Mouse (Mus musculus) granulocyte monocyte progenitor cell, adult 5-6 weeks (primary cell): ENCODE measurements around the gene Wdr5b. TPM values are rescaled to one million over a fixed set of nuclear protein-coding genes. Genes with fewer than 3 reads are reported as not detected.

ENCODE experiments used
- ATAC-seq: replicated peaks from 2 replicates; pipeline ENCODE4 v1.8.0; 2016; ENCODE audit warnings: mild to moderate bottlenecking, moderate TSS enrichment, inconsistent platforms; ENCODE audit not compliant: poor library complexity, severe bottlenecking
- total RNA-seq, 2 experiments: library from RNA; stranded (forward) in 1 of 2; stranded (reverse) in 1 of 2; fragments of 200-712, 200-1000 nt in 1 of 2; fragments of >200 nt in 1 of 2; fragmentation: Nextera tagmentation in 1 of 2; gene quantifications; 2 replicates each; pipeline ENCODE4 v1.2.3; 2014 to 2017

Gene Wdr5b
- total RNA-seq, 2 experiments from 2014 or later, result 6.0 to 8.8 TPM

DNA sequence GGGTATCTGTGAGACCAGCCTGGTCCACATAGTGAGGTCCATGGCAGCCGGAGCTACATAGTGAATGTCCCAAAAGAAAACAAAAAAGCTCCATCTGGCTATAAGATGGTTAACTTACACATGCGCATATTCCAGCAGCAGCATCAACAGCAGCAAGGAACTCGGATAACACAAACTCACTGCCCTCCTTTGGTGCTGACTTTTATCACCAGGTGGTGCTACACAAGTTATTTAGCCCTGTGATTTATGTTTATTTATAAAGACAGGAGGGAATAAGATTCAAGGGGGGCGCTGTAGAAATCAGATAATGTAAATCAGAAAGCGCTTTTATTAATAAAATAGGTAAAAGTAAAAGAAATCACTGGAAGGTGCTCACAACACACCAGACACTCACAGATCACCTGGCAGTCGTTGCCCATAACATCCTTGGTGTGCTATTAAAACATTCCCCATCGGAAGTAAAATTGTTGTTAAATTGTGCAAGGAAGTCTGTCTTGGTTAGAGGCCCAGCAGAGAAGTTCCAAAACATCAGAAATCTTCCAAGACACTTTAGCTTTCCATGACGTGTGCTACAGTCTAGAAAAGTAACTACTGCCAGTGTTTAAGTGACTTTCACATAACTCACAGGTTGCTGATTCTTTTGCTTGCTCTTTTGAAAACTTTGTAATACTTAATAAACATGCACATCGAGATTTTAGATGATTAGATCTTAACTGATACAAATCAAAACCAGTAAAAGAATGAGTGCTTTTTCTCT is 29.0 kb downstream of the Wdr5b start:
- ATAC-seq, result no peak

DNA sequence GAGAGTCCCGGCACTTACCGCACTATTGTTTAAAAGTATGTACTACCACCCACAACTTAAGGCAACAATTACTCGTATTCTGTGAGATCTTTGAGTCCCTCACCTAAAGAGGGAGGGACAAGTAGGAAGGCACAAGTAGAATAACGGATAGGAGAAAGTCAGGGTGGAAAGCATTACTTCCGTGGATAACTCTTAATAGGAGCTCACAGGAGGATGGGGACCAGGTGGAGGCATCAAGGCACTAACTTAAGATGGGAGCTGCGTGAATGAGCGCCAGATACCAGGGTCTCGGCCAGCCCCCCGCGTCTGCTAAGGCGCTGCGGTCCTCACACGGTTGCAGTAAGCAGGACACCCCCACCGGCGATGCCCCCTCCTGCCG is 30.1 kb downstream of the Wdr5b start:
- no peak for ATAC-seq

DNA sequence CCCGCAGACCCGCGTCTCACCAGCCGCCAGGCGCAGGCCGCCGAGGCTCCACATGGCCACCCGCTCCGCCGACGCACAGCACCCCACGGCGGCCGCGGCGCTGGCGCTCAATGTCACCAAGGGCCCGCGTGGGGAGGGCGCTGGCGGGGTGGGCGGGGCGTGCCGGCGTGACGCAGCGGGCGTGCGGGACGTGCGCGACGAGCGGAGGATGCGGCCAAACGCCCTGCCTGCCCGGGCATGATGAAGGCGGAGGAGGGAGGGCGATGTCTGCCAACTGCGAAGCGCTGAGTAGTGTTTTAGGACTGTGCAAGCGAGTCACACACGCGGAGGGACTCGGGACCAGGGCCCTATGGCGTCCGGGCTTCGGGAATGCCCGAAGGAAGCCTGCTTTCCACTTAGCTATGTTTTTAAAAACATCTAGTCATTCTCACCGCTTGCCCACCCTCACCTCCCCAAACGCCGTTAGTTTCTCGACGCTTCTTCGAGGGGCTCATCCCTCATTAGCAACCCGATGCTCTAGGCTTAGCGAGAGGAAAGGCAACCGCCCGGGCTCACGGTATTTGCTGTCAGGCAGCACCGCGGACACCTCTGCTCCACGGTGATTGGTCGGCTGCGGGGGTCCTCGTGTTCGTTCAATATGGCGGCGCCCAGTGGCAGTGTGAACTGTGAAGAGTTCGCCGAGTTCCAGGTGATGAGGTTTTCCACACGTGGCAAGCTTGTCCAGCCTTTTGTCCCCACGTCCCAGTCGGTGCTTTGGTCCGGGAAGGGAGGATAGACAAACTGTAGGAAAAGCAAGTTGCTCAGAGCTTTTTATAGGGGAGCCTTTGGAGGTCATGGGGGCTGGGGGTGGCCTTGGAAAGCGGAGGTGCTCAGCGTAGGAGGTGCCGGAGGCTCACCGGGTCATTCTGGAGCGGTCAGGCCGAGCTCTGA is 30.7 kb downstream of the Wdr5b start, which contains the start of the genes Fam162a and Ccdc58:
Gene Fam162a (minus strand): TSS at position 145 of the 930 bp plus-strand sequence.
Gene Ccdc58 (plus strand): TSS at position 236 of the 930 bp plus-strand sequence.
- ATAC-seq, result peak; percentile 82

DNA sequence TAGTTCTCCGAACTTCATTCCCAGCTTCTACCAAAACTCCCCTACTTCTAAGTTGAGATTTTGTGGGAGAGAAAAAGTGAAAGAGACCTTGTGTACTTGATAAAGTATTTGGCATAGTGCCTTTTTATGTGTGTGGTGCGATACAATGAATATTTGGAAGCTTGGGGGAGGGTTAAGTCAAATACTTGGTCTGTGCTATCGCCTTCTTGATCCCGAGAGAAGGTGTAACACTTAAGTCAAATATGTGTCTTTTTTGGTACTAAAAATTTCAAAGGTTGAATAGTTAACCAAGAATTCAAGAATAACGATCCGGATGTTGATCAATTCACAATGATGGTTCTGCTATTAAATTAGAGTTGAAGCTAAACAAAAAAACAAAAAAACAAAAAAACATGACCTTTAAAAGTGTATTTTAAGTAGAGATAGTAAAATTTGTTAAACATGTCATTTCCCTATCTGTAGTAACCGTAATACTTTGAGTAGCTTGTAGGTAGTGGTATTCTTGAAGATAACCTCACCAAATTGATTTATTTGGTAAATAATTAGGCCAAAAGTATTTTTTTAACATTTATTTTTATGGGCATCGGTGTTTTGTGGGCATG is 31.5 kb downstream of the Wdr5b start:
- ATAC-seq, result no peak

GRCm38 (mm10) chr16:36074772-36075171 is 33.8 kb downstream of the Wdr5b start:
- no peak for ATAC-seq

- ATAC-seq, result no peak
These were observed 38.9 kb downstream of the Wdr5b start for GRCm38 (mm10) chr16:36079916-36080315.

DNA sequence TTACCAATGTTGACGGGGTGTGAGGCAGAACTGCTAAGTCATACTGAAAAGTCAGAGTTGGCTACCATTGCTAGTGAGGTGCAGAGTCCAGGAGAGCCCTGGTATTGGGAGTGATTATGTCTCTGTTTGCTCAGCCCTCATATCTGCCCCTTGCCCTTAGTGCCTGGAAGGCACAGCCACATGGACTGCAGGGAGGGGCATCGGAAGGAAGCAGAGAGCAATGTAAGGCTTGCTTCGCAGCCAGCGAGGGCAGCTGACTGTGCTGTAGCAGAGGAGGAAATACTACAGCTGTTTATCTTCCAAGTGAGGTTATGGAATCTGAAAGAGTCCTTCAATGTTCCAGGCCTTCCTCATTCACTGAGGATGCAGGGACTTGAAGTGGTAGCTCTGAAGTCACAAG is 46.9 kb downstream of the Wdr5b start:
- no peak for ATAC-seq

- no peak for ATAC-seq
These were observed 48.1 kb downstream of the Wdr5b start for GRCm38 (mm10) chr16:36089065-36089464.

DNA sequence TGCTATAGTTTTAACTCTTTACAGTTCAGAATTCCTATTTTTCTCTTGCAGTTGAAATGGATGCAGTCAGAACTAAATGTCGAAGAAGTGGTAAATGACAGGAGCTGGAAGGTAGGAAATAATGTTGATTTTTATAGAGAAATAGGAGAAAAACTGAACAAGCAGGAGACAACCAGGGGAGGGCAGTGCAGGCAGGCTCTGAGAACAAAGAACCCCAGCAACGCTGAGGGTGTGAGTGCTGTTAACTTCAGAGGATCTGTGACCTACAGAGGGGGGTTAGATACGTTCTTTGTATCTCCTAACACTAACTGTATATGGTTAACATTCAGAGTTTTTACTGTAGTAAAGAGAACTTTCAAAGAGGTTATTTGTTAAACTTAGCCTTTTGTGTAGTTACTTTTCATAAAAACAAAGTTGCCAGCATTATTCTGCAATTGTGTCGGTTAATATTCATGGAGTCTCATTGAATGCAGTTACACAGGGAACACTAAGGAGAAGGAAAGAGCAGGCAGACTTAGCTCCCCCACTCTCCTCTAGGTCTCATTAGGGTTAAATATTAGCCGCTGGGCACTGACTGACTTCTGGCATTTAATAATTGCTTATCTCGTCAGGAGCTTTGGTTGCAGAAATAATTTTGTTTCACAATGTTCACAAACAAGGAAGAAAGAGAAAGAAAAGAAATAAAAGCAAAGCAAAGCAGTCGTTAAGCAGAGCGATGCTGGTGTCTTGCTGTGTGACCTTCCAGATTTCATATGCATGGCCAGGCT is 49.0 kb downstream of the Wdr5b start:
- ATAC-seq, result no peak

GRCm38 (mm10) chr16:36090785-36091509 is 50.0 kb downstream of the Wdr5b start:
- ATAC-seq, result no peak

Other genes starting within 250 kb of the Wdr5b start
- gene Parp14, start 169.6 kb upstream of the Wdr5b start, total RNA-seq (2014; fragmentation: Nextera tagmentation), result 10.7 and 16.7 TPM in 2 replicates
- 11.6 and 11.7 TPM in 2 replicates for gene Parp14, start 169.6 kb upstream of the Wdr5b start, total RNA-seq (2017)
- 14.7 and 15.7 TPM in 2 replicates for gene Parp9, start 102.7 kb upstream of the Wdr5b start, total RNA-seq (2014; fragmentation: Nextera tagmentation)
- gene Parp9, start 102.7 kb upstream of the Wdr5b start, total RNA-seq (2017), result 20.4 and 24.1 TPM in 2 replicates
- 21.9 and 28.5 TPM in 2 replicates for gene Dtx3l, start 102.0 kb upstream of the Wdr5b start, total RNA-seq (2014; fragmentation: Nextera tagmentation)
- gene Dtx3l, start 102.0 kb upstream of the Wdr5b start, total RNA-seq (2017), result 29.4 and 36.2 TPM in 2 replicates
- 40.6 and 41.1 TPM in 2 replicates for gene Kpna1, start 62.4 kb upstream of the Wdr5b start, total RNA-seq (2014; fragmentation: Nextera tagmentation)
- gene Kpna1, start 62.4 kb upstream of the Wdr5b start, total RNA-seq (2017), result 35.1 and 42.2 TPM in 2 replicates
- 101 and 196 TPM in 2 replicates for gene Fam162a, start 30.4 kb downstream of the Wdr5b start, total RNA-seq (2014; fragmentation: Nextera tagmentation)
- gene Fam162a, start 30.4 kb downstream of the Wdr5b start, total RNA-seq (2017), result 79.5 and 114 TPM in 2 replicates
- 61.8 and 98.5 TPM in 2 replicates for gene Ccdc58, start 30.5 kb downstream of the Wdr5b start, total RNA-seq (2014; fragmentation: Nextera tagmentation)
- gene Ccdc58, start 30.5 kb downstream of the Wdr5b start, total RNA-seq (2017), result 107 and 144 TPM in 2 replicates
- gene Csta1, start 90.1 kb downstream of the Wdr5b start, total RNA-seq (2014; fragmentation: Nextera tagmentation), result not detected in 2 replicates
- not detected in 2 replicates for gene Csta1, start 90.1 kb downstream of the Wdr5b start, total RNA-seq (2017)
- gene Stfa2l1, start 115.6 kb downstream of the Wdr5b start, total RNA-seq (2014; fragmentation: Nextera tagmentation), result not detected in 2 replicates
- gene Stfa2l1, start 115.6 kb downstream of the Wdr5b start, total RNA-seq (2017), result not detected in 2 replicates
- gene Gm5483, start 143.0 kb downstream of the Wdr5b start, total RNA-seq (2014; fragmentation: Nextera tagmentation), result not detected in 2 replicates
- gene Gm5483, start 143.0 kb downstream of the Wdr5b start, total RNA-seq (2017), result 4.6 TPM in 1 of 2 replicates, not detected in the other
- gene Gm5416, start 169.2 kb downstream of the Wdr5b start, total RNA-seq (2014; fragmentation: Nextera tagmentation), result not detected in 2 replicates
- not detected in 2 replicates for gene Gm5416, start 169.2 kb downstream of the Wdr5b start, total RNA-seq (2017)
- not detected in 2 replicates for gene 2010005H15Rik, start 180.3 kb downstream of the Wdr5b start, total RNA-seq (2014; fragmentation: Nextera tagmentation)
- gene 2010005H15Rik, start 180.3 kb downstream of the Wdr5b start, total RNA-seq (2017), result not detected in 2 replicates
- gene Stfa1, start 235.8 kb downstream of the Wdr5b start, total RNA-seq (2014; fragmentation: Nextera tagmentation), result not detected in 2 replicates
- gene Stfa1, start 235.8 kb downstream of the Wdr5b start, total RNA-seq (2017), result not detected in 2 replicates